Mouse (Mus musculus) liver, embryonic 12.5 days (tissue): Measurements from ENCODE around the gene Arrb1. TPM values are rescaled to one million over a fixed set of nuclear protein-coding genes. Genes with fewer than 3 reads are reported as not detected.
"Not testable (repeated sequence)": the region's sequence is repeated elsewhere in the genome, so short reads cannot be mapped to it uniquely, and the experiment has no call there.

Experiments used
- ATAC-seq: fragments of 200-750 bp; cut with Nextera tagmentation; 2 replicates; pipeline ENCODE4 v1.8.0; 2017; ENCODE audit warnings: moderate number of reproducible peaks, mild to moderate bottlenecking, moderate library complexity
- H3K27ac ChIP-seq: fragments of 300-500 bp; sonication (generic); 2 replicates; pipeline ENCODE4 v1.5.1; 2016; ENCODE audit warnings: mild to moderate bottlenecking
- H3K27me3 ChIP-seq: fragments of 300-500 bp; sonication (generic); replicated peaks from 2 replicates; pipeline ENCODE4 v1.6.1; 2016; ENCODE audit warnings: mild to moderate bottlenecking, moderate library complexity
- H3K36me3 ChIP-seq: fragments of 300-500 bp; sonication (generic); 2 replicates; pipeline ENCODE4 v1.6.1; 2016; ENCODE audit warnings: mild to moderate bottlenecking, moderate library complexity
- H3K4me1 ChIP-seq: fragments of 300-500 bp; sonication (generic); 2 replicates; pipeline ENCODE4 v1.6.1; 2016
- H3K4me2 ChIP-seq: fragments of 300-500 bp; sonication (generic); 2 replicates; pipeline ENCODE4 v1.6.1; 2016; ENCODE audit warnings: mild to moderate bottlenecking, moderate library complexity
- H3K4me3 ChIP-seq: fragments of 300-500 bp; sonication (generic); 2 replicates; pipeline ENCODE4 v1.5.1; 2016; ENCODE audit warnings: mild to moderate bottlenecking, moderate library complexity
- H3K9ac ChIP-seq: fragments of 300-500 bp; sonication (generic); 2 replicates; pipeline ENCODE4 v1.6.1; 2016; ENCODE audit warnings: mild to moderate bottlenecking, moderate library complexity
- H3K9me3 ChIP-seq: fragments of 300-500 bp; sonication (generic); replicated peaks from 2 replicates; pipeline ENCODE4 v1.6.1; 2016; ENCODE audit warnings: mild to moderate bottlenecking, moderate library complexity
- WGBS: fragments of 180-500 bp; shearing (Covaris S2); methylation state at CpG from one replicate; pipeline ENCODE4 v1.1.7; 2016; ENCODE audit not compliant: insufficient replicate concordance; 5-methylcytosine and 5-hydroxymethylcytosine counted together
- polyA plus RNA-seq: library from polyadenylated mRNA; unstranded; fragments of >200 nt; fragmentation: Nextera tagmentation; extraction: Ambion mirVana; gene quantifications from 2 replicates; pipeline ENCODE4 v1.2.1, GENCODE M21; 2016

Arrb1 gene
- 134 and 136 TPM in 2 replicates for polyA plus RNA-seq

GRCm38 (mm10) chr7:99534901-99535735, at the start of gene Arrb1:
Gene Arrb1 (plus strand): TSS chr7:99535466.
- H3K36me3 ChIP-seq = peaks cover 5% of the 10 kb centered on the region; the same call in 1 of the 2 replicates
- peak within 1 kb of the TSS; percentile 94 for H3K4me2 ChIP-seq
- ATAC-seq = peak; percentile 83
- under 1% methylated on average over 67 of the region's 68 CpGs for WGBS
- no peaks in the 10 kb centered on the region for H3K9me3 ChIP-seq
- H3K9ac ChIP-seq = peak within 1 kb of the TSS; percentile 97
- H3K4me3 ChIP-seq = peak within 1 kb of the TSS; percentile 84
- H3K27ac ChIP-seq = peak within 1 kb of the TSS; percentile 97
- H3K27me3 ChIP-seq = no peaks in the 10 kb centered on the region
- H3K4me1 ChIP-seq = peaks cover 98% of the 10 kb centered on the region

GRCm38 (mm10) chr7:99489708-99490107, 45.6 kb upstream of the Arrb1 start:
- ATAC-seq = no peak
- H3K4me3 ChIP-seq = no peak overlapping the region
- H3K27me3 ChIP-seq = peaks cover 19% of the 10 kb centered on the region; the same call in 1 of the 2 replicates
- no peak overlapping the region for H3K4me2 ChIP-seq
- no peak overlapping the region for H3K27ac ChIP-seq
- no peak overlapping the region for H3K9ac ChIP-seq
- 56% methylated on average over 5 of the region's 5 CpGs for WGBS
- H3K9me3 ChIP-seq = no peaks in the 10 kb centered on the region
- H3K36me3 ChIP-seq = no peaks in the 10 kb centered on the region
- H3K4me1 ChIP-seq = no peaks in the 10 kb centered on the region

- no peak for ATAC-seq
- no peaks in the 10 kb centered on the region for H3K9me3 ChIP-seq
- H3K27ac ChIP-seq = no peak overlapping the region
- no peak overlapping the region for H3K4me2 ChIP-seq
- no peak overlapping the region for H3K4me3 ChIP-seq
- 57% methylated on average over 1 of the region's 1 CpGs for WGBS
- H3K27me3 ChIP-seq = 0 out of 2 replicates have a peak, but pooled peaks cover 5% of the 10 kb centered on the region
- no peaks in the 10 kb centered on the region for H3K36me3 ChIP-seq
- peaks cover 26% of the 10 kb centered on the region for H3K4me1 ChIP-seq
- H3K9ac ChIP-seq = no peak overlapping the region
These were observed 36.1 kb upstream of the Arrb1 start for GRCm38 (mm10) chr7:99499128-99499527.

- peak overlapping the region; percentile 3; the same call in 1 of the 2 replicates for H3K9ac ChIP-seq
- 1% methylated on average over 8 of the region's 8 CpGs for WGBS
- no peak overlapping the region for H3K4me2 ChIP-seq
- 0 out of 2 replicates have a peak, but pooled peaks cover 5% of the 10 kb centered on the region for H3K27me3 ChIP-seq
- H3K4me3 ChIP-seq = no peak overlapping the region
- no peaks in the 10 kb centered on the region for H3K36me3 ChIP-seq
- ATAC-seq = peak; percentile 72
- H3K4me1 ChIP-seq = peaks cover 26% of the 10 kb centered on the region
- peak overlapping the region; percentile 87 for H3K27ac ChIP-seq
- no peaks in the 10 kb centered on the region for H3K9me3 ChIP-seq
These were observed 35.1 kb upstream of the Arrb1 start for GRCm38 (mm10) chr7:99500201-99500600.

GRCm38 (mm10) chr7:99500655-99501054, 34.6 kb upstream of the Arrb1 start:
- no peaks in the 10 kb centered on the region for H3K9me3 ChIP-seq
- no peak overlapping the region for H3K4me3 ChIP-seq
- H3K9ac ChIP-seq = peak overlapping the region; percentile 3; the same call in 1 of the 2 replicates
- peaks cover 30% of the 10 kb centered on the region for H3K4me1 ChIP-seq
- 28% methylated on average over 5 of the region's 5 CpGs for WGBS
- no peaks in the 10 kb centered on the region for H3K36me3 ChIP-seq
- H3K27ac ChIP-seq = peak overlapping the region; percentile 87
- peak; percentile 92 for ATAC-seq
- H3K4me2 ChIP-seq = peak overlapping the region; percentile 44
- H3K27me3 ChIP-seq = 0 out of 2 replicates have a peak, but pooled peaks cover 5% of the 10 kb centered on the region

GRCm38 (mm10) chr7:99501148-99501547, 34.1 kb upstream of the Arrb1 start:
- Histone ChIP-seq H3K27me3 (0 out of 2 replicates have a peak, but pooled peaks cover 5% of the 10 kb centered on the region), H3K36me3 (no peaks in the 10 kb centered on the region), H3K4me2 (peak overlapping the region; percentile 37), H3K4me3 (no peak overlapping the region), H3K9me3 (no peaks in the 10 kb centered on the region), H3K4me1 (peaks cover 31% of the 10 kb centered on the region), H3K9ac (peak overlapping the region; percentile 57), H3K27ac (peak overlapping the region; percentile 78)
- 43% methylated on average over 1 of the region's 1 CpGs for WGBS
- peak; percentile 94 for ATAC-seq

GRCm38 (mm10) chr7:99504556-99504955, 30.7 kb upstream of the Arrb1 start:
- Histone ChIP-seq H3K36me3 (no peaks in the 10 kb centered on the region), H3K27me3 (no peaks in the 10 kb centered on the region), H3K4me3 (no peak overlapping the region), H3K4me1 (peaks cover 43% of the 10 kb centered on the region), H3K9ac (no peak overlapping the region), H3K4me2 (no peak overlapping the region), H3K27ac (no peak overlapping the region), H3K9me3 (no peaks in the 10 kb centered on the region)
- ATAC-seq = no peak

- not testable (repeated sequence) for H3K4me3 ChIP-seq, H3K9me3 ChIP-seq, H3K36me3 ChIP-seq, H3K27me3 ChIP-seq, H3K9ac ChIP-seq, H3K4me2 ChIP-seq
- peak overlapping the region; percentile 0; the same call in 1 of the 2 replicates for H3K27ac ChIP-seq
- peak; percentile 70 for ATAC-seq
- WGBS = 7% methylated on average over 2 of the region's 2 CpGs
- peaks cover 32% of the 10 kb centered on the region for H3K4me1 ChIP-seq
These were observed 27.1 kb upstream of the Arrb1 start for GRCm38 (mm10) chr7:99508187-99508586.

- no peak overlapping the region for H3K9ac ChIP-seq
- no peak overlapping the region for H3K4me3 ChIP-seq
- 37% methylated on average over 8 of the region's 8 CpGs for WGBS
- ATAC-seq = no peak
- 0 out of 2 replicates have a peak overlapping the region, but pooled peaks have one; percentile 2 for H3K27ac ChIP-seq
- no peaks in the 10 kb centered on the region for H3K36me3 ChIP-seq
- H3K4me1 ChIP-seq = peaks cover 32% of the 10 kb centered on the region
- H3K27me3 ChIP-seq = no peaks in the 10 kb centered on the region
- no peak overlapping the region for H3K4me2 ChIP-seq
- H3K9me3 ChIP-seq = no peaks in the 10 kb centered on the region
These were observed 25.2 kb upstream of the Arrb1 start for GRCm38 (mm10) chr7:99510087-99510501.

- 47% methylated on average over 9 of the region's 9 CpGs for WGBS
- 0 out of 2 replicates have a peak overlapping the region, but pooled peaks have one; percentile 36 for H3K9ac ChIP-seq
These were observed 19.0 kb upstream of the Arrb1 start for GRCm38 (mm10) chr7:99516092-99516813.

GRCm38 (mm10) chr7:99516814-99517157, 18.5 kb upstream of the Arrb1 start:
- Histone ChIP-seq H3K4me3 (no peak overlapping the region), H3K9me3 (no peaks in the 10 kb centered on the region), H3K4me2 (peak overlapping the region; percentile 39), H3K36me3 (no peaks in the 10 kb centered on the region), H3K27me3 (no peaks in the 10 kb centered on the region), H3K4me1 (peaks cover 45% of the 10 kb centered on the region), H3K9ac (peak overlapping the region; percentile 29), H3K27ac (peak overlapping the region; percentile 91)
- WGBS = 17% methylated on average over 3 of the region's 3 CpGs
- peak; percentile 94 for ATAC-seq

More at GRCm38 (mm10) chr7:99516092-99516813, 19.0 kb upstream of the Arrb1 start:
- Histone ChIP-seq H3K27ac (peak overlapping the region; percentile 91), H3K4me2 (peak overlapping the region; percentile 39), H3K4me1 (peaks cover 45% of the 10 kb centered on the region), H3K36me3 (no peaks in the 10 kb centered on the region), H3K9me3 (no peaks in the 10 kb centered on the region), H3K4me3 (no peak overlapping the region), H3K27me3 (no peaks in the 10 kb centered on the region)
- ATAC-seq = peak; percentile 62
